Mouse (Mus musculus) yolk sac, embryonic 10.5 days (tissue): Measurements from ENCODE around the gene Camk1.

ENCODE experiments used
- DNase-seq: peaks from one replicate; pipeline ENCODE4 v3.0.0-alpha.2; 2017; ENCODE audit warnings: low spot score

Gene Camk1

DNA sequence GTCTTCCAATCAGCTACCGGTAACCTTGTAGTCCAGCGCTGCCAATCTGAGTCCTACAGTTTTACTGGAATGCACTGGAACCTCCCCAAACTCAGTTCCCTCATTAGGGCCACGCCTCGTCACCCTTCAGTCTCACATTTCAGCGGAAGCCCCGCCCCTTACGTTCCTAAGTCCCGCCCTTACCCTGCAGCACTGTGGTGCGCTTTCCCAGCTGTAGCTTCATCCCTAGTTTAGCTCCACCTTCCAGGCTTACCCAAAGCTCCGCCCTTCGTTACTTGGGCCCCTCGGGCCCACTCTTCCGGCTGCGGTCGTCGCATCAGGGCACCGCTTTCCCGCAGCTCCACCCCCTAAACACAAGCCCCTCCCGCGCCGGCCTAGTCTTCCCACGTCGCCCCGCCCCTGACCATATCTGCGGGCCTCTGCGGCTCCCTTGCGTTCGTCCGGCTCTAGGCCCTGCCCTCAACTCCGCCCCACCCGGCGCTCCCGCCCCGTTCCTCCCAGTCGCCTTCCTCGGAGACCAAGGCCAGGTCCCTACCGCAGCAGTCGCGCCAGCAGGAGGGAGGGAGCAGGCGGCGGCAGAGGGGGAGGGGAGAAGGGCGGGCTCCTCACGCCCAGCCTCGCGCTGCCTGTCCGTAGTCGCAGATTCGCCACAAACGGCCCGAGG lies 37.3 kb downstream of the Camk1 start:
- DNase-seq, result peak; percentile 100

DNA sequence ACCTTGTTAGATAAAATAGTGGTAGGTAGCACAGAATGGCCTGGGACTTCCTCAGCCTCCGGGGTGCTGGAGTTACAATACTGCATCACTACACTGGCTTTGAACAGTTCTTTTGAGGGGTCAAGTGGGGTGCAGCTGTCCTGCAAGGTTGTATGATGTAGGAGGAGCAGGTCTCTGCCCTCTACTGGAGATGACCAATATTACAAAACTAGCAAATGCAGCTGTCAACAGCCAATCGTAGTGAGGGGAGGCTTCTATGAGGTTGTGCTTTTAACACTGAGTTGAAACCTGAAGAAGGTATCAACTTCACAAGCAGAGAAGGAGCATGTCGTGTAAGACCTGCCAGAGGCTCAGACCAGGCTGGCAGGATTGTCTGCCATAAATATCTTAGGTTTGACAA lies 41.5 kb downstream of the Camk1 start:
- peak; percentile 16 for DNase-seq

GRCm38 (mm10) chr6:113301350-113301749 lies 42.4 kb downstream of the Camk1 start:
- no peak for DNase-seq

DNA sequence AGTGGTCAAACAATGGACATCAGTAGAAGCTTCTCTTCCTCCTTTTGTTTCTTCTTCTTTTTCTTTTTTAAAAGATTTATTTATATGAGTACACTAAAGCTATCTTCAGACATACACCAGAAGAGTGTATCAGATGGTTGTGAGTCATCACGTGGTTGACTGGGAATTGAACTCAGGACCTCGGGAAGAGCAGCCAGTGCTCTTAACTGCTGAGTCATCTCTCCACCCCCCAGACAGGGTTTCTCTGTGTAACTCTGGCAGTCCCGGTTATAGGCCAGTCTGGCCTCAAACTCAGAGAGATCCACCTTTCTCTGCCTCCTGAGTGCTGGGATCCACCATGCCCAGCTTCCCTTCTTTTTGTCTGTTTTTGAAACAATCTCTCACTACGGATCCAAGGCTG lies 47.1 kb downstream of the Camk1 start:
- DNase-seq, result no peak

DNA sequence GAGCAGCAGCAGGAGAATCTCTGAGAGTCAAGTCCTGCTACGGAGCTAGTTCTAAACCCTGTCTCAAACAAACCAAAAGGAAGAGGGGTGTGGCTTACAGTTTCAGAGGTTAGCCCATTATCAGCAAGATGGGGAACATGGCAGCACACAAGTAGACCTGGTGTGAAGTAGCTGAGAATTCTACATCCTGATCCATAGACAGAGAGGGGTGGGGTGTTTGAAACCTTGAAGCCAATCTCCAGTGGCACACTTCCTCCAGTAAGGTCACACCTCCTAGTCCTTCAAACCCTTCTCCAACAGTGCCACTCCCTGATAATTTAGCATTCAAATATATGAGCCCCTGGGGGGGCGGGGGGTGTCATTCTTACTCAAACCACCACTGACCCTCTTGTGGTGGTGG lies 47.7 kb downstream of the Camk1 start:
- DNase-seq, result no peak

- no peak for DNase-seq
These were observed 50.8 kb downstream of the Camk1 start for GRCm38 (mm10) chr6:113292938-113293337.

DNA sequence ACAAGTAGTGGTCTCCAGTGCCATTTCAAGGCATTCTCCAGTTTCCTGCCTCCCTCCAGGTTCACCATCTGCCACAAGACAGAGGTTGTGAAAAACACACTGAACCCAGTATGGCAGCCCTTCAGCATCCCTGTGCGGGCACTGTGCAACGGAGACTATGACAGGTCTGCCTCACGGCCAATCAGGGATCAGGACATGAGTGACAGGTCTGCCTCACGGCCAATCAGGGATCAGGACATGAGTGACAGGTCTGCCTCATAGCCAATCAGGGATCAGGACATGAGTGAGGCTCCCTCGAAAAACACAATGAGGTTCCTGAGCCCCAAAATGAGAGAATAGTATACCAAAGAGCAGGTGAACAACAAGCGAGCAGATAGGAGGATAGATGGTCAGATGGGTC lies 53.4 kb downstream of the Camk1 start:
- no peak for DNase-seq

GRCm38 (mm10) chr6:113289346-113289745 lies 54.4 kb downstream of the Camk1 start:
- DNase-seq, result no peak

- DNase-seq, result no peak
These were observed 56.5 kb downstream of the Camk1 start for GRCm38 (mm10) chr6:113287236-113287635.

GRCm38 (mm10) chr6:113286316-113286715 lies 57.5 kb downstream of the Camk1 start:
- no peak for DNase-seq

GRCm38 (mm10) chr6:113284931-113285330 lies 58.9 kb downstream of the Camk1 start:
- DNase-seq, result no peak
